Mouse (Mus musculus) thymus, adult 2 months (tissue): Measurements from ENCODE around the gene Plekhh3.

ENCODE experiments used
- CTCF ChIP-seq: fragments of 200-500 bp; IDR thresholded peaks from 2 replicates; pipeline ENCODE4 v1.5.1; 2012; ENCODE audit warnings: mild to moderate bottlenecking, control low read depth, low read length, moderate library complexity, borderline replicate concordance; ENCODE audit not compliant: control insufficient read depth, poor library complexity, insufficient read depth; ENCODE audit errors: extremely low read depth
- POLR2A ChIP-seq: fragments of 200-500 bp; IDR thresholded peaks from 2 replicates; pipeline ENCODE4 v1.6.1; 2012; ENCODE audit warnings: mild to moderate bottlenecking, low read length, control low read depth, moderate library complexity; ENCODE audit not compliant: control insufficient read depth, poor library complexity, insufficient read depth; ENCODE audit errors: extremely low read depth

DNA sequence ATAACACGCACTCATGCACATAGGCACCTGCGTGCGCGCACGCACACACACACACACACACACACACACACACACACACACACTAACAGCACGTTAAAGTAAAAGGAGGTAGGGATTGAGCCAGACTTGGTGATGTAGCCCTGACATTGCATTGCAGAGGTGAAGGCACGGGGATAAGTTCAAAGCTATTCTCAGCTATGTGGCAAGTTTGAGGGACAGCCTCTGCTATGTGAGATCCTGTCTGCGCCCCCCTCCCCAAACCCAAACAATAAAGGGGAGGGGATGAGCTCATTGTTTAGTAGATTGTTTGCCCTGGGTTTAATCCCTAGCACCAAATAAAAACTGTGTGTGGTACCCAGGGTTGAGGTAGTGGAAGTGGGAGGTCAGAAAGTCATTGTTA lies 30.1 kb downstream of the Plekhh3 start:
- no peak for TF ChIP-seq POLR2A
- no peak for TF ChIP-seq CTCF
